Mouse (Mus musculus): Measurements from ENCODE around the gene Fam124a. TPM values are rescaled to one million over a fixed set of nuclear protein-coding genes. Genes with fewer than 3 reads are reported as not detected.
A peak's percentile ranks its signal among the peaks of the same experiment; 100 is the strongest.
"Not testable (repeated sequence)": the region's sequence is repeated elsewhere in the genome, so short reads cannot be mapped to it uniquely, and the experiment has no call there.

Gene Fam124a
- polyA plus RNA-seq, 1 experiment from 2014 or later: 13.5 TPM

DNA sequence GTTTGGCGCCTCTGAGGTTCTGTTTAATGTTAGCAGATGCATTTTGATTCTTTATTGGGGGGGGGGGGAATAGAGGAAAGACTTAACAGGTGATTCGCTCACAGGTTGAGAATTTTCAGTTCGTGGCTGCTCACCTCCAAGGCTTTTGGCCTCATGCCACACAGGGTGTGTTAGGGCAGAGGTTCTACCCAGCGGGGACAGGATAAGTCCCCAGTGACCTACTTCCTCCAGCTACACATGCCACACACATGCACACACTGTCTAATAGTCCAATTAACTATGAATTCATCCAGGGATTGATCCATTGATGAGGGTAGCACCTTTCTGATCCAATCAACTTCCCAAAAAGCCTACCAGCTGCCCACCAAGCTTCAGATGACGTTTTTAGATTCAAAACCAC, 1.8 kb upstream of the Fam124a start:
- Histone ChIP-seq H3K9me3 (no peaks in the 10 kb centered on the region), H3K4me2 (no peak overlapping the region), H3K4me3 (replicated peaks) (no peak overlapping the region), H3K27me3 (peaks cover 19% of the 10 kb centered on the region), H3K27ac (no peak overlapping the region), H3K9ac (no peak overlapping the region), H3K36me3 (replicated peaks) (no peaks in the 10 kb centered on the region), H3K4me1 (peaks cover 23% of the 10 kb centered on the region)
- WGBS: 73% methylated on average over 5 of the region's 5 CpGs
- ATAC-seq (ENCODE audit: low FRiP score): no peak

DNA sequence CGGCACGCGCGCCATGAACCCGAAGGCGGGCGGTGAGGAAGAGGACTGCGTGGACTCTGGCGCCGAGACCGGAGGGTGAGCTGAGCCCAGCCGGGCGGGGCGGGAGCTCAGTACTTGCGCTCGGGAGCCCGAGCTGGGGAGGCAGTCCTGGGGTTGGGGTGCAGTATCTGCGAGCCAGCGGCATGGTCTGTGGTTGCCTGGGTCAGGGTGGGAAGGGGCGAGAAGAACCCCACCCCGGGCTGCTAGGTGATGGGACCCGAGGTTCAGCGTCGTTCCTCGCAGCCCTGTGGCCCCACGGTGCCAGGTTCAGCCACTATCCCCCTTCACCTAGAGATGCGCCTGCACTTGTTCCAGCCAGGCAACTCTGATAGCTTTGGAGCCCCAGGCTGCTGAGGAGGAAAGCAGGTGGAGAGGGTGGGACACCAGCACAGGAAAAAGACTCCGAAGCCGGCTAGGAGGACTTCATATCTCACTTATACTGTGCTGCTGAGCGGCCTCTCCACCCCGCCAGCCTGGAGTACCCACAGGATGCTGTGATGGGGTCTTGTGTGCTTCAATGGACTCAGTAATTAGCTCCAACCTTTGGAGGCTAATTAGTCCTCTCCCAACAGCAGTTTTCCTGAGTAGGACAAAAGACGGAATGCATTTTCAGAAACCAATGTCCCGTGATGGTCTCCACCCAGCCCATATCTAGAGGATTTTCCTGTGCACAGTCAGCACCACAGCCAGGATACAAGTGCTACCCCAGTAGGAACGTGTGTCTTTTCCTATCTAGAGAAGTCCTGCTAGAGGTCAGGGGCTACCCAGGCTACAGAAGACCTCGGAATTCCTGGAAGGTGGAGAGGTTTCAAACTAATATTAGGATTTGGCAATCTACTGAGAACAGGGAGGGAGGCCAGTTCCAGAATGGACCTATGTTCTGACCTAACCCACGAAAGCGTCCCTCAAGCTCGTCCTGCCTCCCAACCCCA, 588 bp downstream of the Fam124a start:
- H3K4me1 ChIP-seq: peaks cover 19% of the 10 kb centered on the region
- no peaks in the 10 kb centered on the region for H3K9me3 ChIP-seq
- peak overlapping the region; percentile 89 for H3K4me2 ChIP-seq
- H3K27ac ChIP-seq: peak overlapping the region; percentile 77
- H3K27me3 ChIP-seq: peaks cover 19% of the 10 kb centered on the region
- H3K36me3 ChIP-seq (replicated peaks): no peaks in the 10 kb centered on the region
- peak; percentile 76 for ATAC-seq (ENCODE audit: low FRiP score)
- WGBS: 5% methylated on average over 37 of the region's 38 CpGs
- peak overlapping the region; percentile 71 for H3K4me3 ChIP-seq (replicated peaks)
- peak overlapping the region; percentile 73 for H3K9ac ChIP-seq

DNA sequence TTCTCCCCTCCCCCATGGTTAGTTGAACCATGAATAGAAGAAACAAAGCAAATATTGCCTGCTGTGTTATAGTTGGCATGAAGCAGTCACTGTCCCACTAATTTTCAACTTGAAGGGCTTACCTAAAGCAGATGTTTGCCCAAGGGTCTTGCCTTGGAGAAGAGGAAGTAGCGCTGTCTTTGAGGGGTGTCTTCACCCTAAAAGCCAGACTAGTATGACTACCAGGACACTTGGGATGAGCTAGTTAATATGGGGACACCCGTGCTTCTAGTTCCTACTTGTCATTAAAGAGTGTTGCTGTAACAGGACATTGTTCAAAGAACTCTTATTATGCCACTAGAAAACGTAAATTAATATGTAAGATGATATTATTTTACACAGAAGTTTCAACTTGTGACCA, 1.6 kb downstream of the Fam124a start:
- whole genome bisulfite sequencing: 85% methylated on average over 3 of the region's 3 CpGs
- H3K4me2 ChIP-seq: peak overlapping the region; percentile 89
- H3K27ac ChIP-seq: no peak overlapping the region
- no peak overlapping the region for H3K9ac ChIP-seq
- no peaks in the 10 kb centered on the region for H3K9me3 ChIP-seq
- H3K27me3 ChIP-seq: peaks cover 19% of the 10 kb centered on the region
- H3K4me1 ChIP-seq: peaks cover 26% of the 10 kb centered on the region
- no peak for ATAC-seq (ENCODE audit: low FRiP score)
- no peaks in the 10 kb centered on the region for H3K36me3 ChIP-seq (replicated peaks)
- no peak overlapping the region for H3K4me3 ChIP-seq (replicated peaks)

DNA sequence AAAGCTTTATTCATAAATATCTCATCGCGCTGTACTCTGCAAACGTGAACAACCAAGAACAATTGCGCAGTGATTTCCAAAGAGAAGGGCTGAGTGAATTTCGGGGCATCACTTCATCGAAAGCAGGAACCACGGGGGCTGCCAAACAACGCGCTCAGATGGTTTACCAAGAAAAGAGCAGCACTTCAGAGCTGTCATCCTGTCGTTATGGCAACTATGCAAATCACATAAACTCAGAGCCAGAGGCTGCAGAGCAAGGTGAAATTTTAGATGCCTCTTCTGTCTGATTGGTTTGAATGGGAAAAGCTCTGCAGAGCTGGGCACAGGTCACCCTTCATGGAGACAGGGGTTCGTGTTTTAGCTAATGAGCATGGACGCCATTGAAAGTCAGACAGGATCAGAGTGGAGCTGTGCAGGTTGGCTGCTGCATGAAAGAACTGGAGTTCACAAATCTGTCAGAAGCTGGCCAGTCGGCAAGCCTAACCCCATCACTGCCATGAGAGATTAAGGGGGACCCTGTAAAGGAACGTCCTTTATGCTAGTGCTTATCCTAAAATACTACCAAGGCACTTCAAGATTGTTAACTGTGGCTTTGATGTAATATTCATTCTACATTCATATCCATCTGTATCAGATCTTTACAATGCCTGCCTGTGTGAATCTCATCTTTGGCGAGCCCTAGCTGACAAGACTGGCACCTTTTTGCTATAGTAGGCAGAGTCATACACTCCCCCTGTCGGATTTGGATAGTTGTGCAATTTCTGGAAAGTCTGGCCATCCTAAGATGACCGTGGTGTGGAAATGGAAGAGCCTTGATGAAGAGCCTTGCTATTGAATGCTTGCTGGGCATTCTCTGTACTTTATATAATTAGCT, 6.6 kb downstream of the Fam124a start:
- Histone ChIP-seq H3K36me3 (replicated peaks) (peaks cover 7% of the 10 kb centered on the region; the same call in 1 of the 2 replicates), H3K4me3 (replicated peaks) (no peak overlapping the region), H3K9me3 (no peaks in the 10 kb centered on the region), H3K27ac (no peak overlapping the region), H3K9ac (no peak overlapping the region), H3K4me1 (peaks cover 16% of the 10 kb centered on the region), H3K4me2 (no peak overlapping the region), H3K27me3 (0 out of 2 replicates have a peak, but pooled peaks cover 5% of the 10 kb centered on the region)
- ATAC-seq (ENCODE audit: low FRiP score): peak; percentile 17; the same call in 1 of the 2 replicates
- WGBS: 39% methylated on average over 17 of the region's 17 CpGs

DNA sequence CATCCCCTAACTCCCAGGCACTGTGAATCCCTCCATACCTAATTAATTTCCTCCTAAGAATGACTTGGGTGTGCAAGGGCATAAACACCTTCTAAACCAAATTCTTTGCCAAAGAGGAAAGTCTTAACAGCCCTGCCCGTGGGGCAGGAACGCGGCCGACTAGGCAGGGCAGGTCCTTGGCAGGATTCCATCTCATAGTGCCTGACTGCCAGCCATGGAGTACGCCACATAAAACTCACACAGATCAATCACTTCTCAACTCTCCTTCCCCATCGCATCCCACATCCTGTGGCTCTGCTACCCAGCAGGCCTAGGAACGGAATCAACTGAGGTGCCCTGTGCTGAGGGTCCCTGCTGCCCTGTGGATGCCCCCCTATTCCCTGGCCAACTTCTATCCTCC, 8.1 kb downstream of the Fam124a start:
- WGBS: 85% methylated on average over 7 of the region's 7 CpGs
- no peak for ATAC-seq (ENCODE audit: low FRiP score)
- peaks cover 15% of the 10 kb centered on the region for H3K4me1 ChIP-seq
- no peak overlapping the region for H3K27ac ChIP-seq
- H3K36me3 ChIP-seq (replicated peaks): peaks cover 7% of the 10 kb centered on the region; the same call in 1 of the 2 replicates
- H3K9me3 ChIP-seq: no peaks in the 10 kb centered on the region
- H3K27me3 ChIP-seq: 0 out of 2 replicates have a peak, but pooled peaks cover 5% of the 10 kb centered on the region
- no peak overlapping the region for H3K4me2 ChIP-seq
- H3K4me3 ChIP-seq (replicated peaks): no peak overlapping the region
- H3K9ac ChIP-seq: no peak overlapping the region

DNA sequence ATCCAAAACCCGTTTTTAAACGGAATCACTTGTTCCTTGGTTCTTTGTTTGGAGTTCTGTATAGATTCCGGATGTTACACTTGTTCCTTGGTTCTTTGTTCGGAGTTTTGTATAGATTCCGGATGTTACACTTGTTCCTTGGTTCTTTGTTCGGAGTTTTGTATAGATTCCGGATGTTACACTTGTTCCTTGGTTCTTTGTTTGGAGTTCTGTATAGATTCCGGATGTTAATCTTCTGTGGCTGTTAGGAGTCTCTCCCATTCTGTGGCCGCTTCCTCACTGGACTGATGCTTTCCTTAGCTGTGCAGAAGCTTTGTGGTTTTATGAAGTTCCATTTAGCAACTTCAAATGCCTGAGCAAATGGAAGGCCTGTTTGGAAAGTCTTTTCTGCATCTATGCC, 11.3 kb downstream of the Fam124a start, which contains the start of gene Gm4131:
Gene Gm4131, minus strand, starts transcription at position 101 of the 400 bp plus-strand sequence.
- H3K27me3 ChIP-seq; H3K4me2 ChIP-seq; ATAC-seq (ENCODE audit: low FRiP score); H3K36me3 ChIP-seq (replicated peaks); H3K4me3 ChIP-seq (replicated peaks); H3K27ac ChIP-seq; H3K9ac ChIP-seq; H3K9me3 ChIP-seq: not testable (repeated sequence)
- H3K4me1 ChIP-seq: peaks cover 12% of the 10 kb centered on the region
- 64% methylated on average over 9 of the region's 9 CpGs for WGBS

DNA sequence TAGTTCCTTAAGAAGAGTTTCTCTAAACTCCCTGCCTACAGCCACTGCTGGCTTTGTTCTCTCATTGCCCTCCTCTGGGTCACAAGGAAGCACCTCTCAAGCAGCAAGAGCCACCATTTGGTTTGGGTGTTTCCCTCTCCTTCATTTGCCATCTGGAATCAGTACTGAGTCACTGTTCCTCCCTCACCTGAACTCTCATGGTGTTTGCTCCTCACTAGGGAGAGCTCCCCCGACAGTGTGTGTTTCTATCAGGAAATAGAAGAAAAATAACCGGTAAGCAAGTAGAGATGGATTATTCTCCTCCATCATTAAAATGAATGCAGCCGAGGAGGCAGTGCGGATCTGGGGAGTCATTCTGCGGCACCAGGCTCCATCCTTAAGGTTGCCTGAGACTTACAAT, 13.9 kb downstream of the Fam124a start:
- Histone ChIP-seq H3K4me2 (no peak overlapping the region), H3K27ac (no peak overlapping the region), H3K9me3 (no peaks in the 10 kb centered on the region), H3K4me1 (peaks cover 11% of the 10 kb centered on the region), H3K27me3 (no peaks in the 10 kb centered on the region), H3K36me3 (replicated peaks) (peaks cover 7% of the 10 kb centered on the region; the same call in 1 of the 2 replicates), H3K9ac (no peak overlapping the region), H3K4me3 (replicated peaks) (no peak overlapping the region)
- 92% methylated on average over 5 of the region's 5 CpGs for WGBS
- ATAC-seq (ENCODE audit: low FRiP score): no peak

DNA sequence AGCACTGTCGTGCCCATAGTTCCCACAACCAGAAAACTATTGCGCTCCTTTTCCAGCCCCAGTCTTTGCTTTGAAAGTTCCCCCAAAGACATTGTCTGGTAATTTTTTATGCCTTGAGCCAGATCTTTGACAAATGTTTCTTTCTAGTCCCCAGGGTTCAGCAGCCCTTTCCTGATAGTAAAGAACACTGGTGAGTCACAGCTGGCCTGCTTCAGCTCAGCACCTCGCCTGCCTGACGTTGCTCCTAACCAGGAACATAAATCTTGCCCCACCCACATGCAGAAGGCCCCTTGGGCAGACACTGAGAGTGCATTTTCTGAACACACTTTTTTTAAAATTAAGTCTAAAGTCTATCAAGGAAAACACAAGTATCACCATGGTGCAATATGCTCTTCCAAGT, 14.8 kb downstream of the Fam124a start:
- Histone ChIP-seq H3K9me3 (no peaks in the 10 kb centered on the region), H3K4me3 (replicated peaks) (no peak overlapping the region), H3K4me2 (no peak overlapping the region), H3K27ac (no peak overlapping the region), H3K36me3 (replicated peaks) (peaks cover 7% of the 10 kb centered on the region; the same call in 1 of the 2 replicates), H3K4me1 (peaks cover 15% of the 10 kb centered on the region), H3K9ac (no peak overlapping the region), H3K27me3 (no peaks in the 10 kb centered on the region)
- ATAC-seq (ENCODE audit: low FRiP score): no peak
- WGBS: 74% methylated on average over 4 of the region's 4 CpGs

DNA sequence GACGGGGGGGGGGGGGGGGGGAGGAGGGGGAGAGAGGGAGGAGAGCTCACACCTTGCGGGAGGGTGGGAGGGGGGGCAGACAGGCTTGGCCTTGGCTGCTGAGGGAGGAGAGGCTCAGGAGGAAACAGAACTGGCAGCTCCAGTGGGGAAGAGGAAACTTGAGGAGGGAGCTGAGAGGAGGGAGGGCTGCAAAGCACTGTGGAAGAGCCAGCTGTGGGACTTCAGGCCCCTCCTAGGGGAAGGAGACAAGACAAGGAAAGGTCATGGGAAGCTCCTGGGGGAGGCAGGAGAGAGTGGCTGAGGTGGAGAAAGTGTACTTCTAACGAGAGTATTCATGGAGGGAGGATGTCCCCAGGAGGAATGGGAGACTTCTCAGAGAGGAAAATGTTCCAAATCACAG, 17.9 kb downstream of the Fam124a start:
- 0% methylated on average over 1 of the region's 3 CpGs for WGBS
- Histone ChIP-seq H3K9ac (no peak overlapping the region), H3K4me2 (peak overlapping the region; percentile 21; the same call in 1 of the 2 replicates), H3K27ac (no peak overlapping the region), H3K9me3 (no peaks in the 10 kb centered on the region), H3K4me3 (replicated peaks) (no peak overlapping the region), H3K36me3 (replicated peaks) (no peaks in the 10 kb centered on the region), H3K27me3 (no peaks in the 10 kb centered on the region), H3K4me1 (peaks cover 19% of the 10 kb centered on the region)
- no peak for ATAC-seq (ENCODE audit: low FRiP score)

DNA sequence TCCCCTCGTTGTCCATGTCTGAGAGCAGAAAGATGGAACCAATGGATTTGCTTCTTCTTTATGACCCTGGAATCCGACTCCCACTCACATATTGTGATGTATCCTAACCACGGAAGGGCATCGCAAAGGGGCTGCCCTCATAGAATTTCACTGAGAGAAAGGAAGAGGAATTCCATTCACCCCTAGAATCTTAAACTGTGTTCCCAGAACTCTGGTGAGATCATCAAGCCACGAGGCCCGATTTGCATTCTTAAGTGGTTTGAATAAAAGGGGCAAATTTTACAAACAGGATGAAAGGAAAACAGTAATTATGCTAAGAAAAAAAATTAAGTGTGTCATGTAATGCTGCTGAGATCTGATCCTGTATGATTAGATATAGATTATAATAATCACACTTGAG, 19.4 kb downstream of the Fam124a start:
- ATAC-seq (ENCODE audit: low FRiP score): no peak
- Histone ChIP-seq H3K36me3 (replicated peaks) (no peaks in the 10 kb centered on the region), H3K4me3 (replicated peaks) (no peak overlapping the region), H3K27ac (no peak overlapping the region), H3K4me1 (peaks cover 19% of the 10 kb centered on the region), H3K9ac (no peak overlapping the region), H3K4me2 (no peak overlapping the region), H3K9me3 (no peaks in the 10 kb centered on the region), H3K27me3 (no peaks in the 10 kb centered on the region)
- 43% methylated on average over 6 of the region's 6 CpGs for WGBS

DNA sequence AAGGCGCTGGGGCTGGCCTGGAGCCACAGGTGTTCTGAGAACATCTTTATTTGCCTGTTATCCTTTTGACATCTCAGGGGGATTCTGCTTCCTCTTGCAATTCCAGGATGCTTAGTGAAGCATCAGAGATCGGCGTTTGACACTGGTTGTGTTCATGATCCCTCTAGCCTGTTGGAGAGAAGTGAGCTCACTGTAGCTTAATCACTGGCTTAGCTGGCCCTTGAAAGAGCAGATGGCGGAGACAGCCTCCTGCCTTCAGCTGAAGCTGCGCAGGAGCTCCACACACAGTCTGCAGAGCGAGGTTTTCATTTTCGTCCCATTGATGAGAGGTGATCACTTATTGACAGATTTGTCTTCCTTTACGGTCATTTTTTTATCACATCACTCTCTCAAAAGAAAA, 20.3 kb downstream of the Fam124a start:
- Histone ChIP-seq H3K27ac (no peak overlapping the region), H3K4me2 (no peak overlapping the region), H3K9me3 (no peaks in the 10 kb centered on the region), H3K27me3 (no peaks in the 10 kb centered on the region), H3K4me3 (replicated peaks) (no peak overlapping the region), H3K36me3 (replicated peaks) (no peaks in the 10 kb centered on the region), H3K9ac (no peak overlapping the region), H3K4me1 (peaks cover 19% of the 10 kb centered on the region)
- 74% methylated on average over 8 of the region's 8 CpGs for WGBS
- no peak for ATAC-seq (ENCODE audit: low FRiP score)

DNA sequence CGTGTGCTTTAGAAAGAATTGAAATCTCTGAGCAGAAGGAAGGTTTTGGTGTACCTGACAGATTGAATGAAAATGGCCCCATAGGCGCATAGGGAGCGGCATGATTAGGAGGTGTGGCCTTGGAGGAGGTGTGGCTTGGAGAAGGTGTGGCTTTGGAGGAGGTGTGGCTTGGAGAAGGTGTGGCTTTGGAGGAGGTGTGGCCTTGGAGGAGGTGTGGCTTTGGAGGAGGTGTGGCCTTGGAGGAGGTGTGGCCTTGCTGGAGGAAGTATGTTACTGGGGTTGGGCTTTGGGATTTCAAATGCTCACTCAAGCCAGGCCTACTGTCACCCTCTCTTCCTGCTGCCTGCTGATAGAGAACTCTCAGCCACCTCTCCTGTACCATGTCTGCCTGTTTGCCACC, 25.4 kb downstream of the Fam124a start:
- WGBS: 90% methylated on average over 3 of the region's 3 CpGs
- Histone ChIP-seq H3K4me1 (peaks cover 50% of the 10 kb centered on the region), H3K36me3 (replicated peaks) (no peaks in the 10 kb centered on the region), H3K27ac (peak overlapping the region; percentile 91), H3K27me3 (no peaks in the 10 kb centered on the region), H3K9ac (no peak overlapping the region), H3K4me2 (no peak overlapping the region), H3K4me3 (replicated peaks) (no peak overlapping the region), H3K9me3 (no peaks in the 10 kb centered on the region)
- ATAC-seq (ENCODE audit: low FRiP score): no peak
